Mouse (Mus musculus) T-helper 1 cell (primary cell): ENCODE data around the gene Fxyd1.

Experiments
- in situ Hi-C: fragments of 300-600 bp; cut with MboI, MseI; formaldehyde crosslinking; loops from one replicate; pipeline ENCODE4 v1.15.1; 2025; ENCODE audit warnings: high pct_unique_total_duplicates

Gene Fxyd1

GRCm38 (mm10) chr7:31028609-31029008, 28.4 kb downstream of the Fxyd1 start:
- in situ Hi-C loops: loop anchor here (5.0 kb wide), 1 partner anchor 41 kb away; no protein-coding TSS in a partner anchor

- in situ Hi-C loops: no loop called here
Measured at GRCm38 (mm10) chr7:31017104-31017901, 39.7 kb downstream of the Fxyd1 start.

- in situ Hi-C loops: no loop called here
Measured at GRCm38 (mm10) chr7:31012971-31013370, 44.0 kb downstream of the Fxyd1 start.

GRCm38 (mm10) chr7:31008889-31009288, 48.1 kb downstream of the Fxyd1 start:
- in situ Hi-C loops: no loop called here

- in situ Hi-C loops: no loop called here
Measured at GRCm38 (mm10) chr7:31008175-31008574, 48.8 kb downstream of the Fxyd1 start.

DNA sequence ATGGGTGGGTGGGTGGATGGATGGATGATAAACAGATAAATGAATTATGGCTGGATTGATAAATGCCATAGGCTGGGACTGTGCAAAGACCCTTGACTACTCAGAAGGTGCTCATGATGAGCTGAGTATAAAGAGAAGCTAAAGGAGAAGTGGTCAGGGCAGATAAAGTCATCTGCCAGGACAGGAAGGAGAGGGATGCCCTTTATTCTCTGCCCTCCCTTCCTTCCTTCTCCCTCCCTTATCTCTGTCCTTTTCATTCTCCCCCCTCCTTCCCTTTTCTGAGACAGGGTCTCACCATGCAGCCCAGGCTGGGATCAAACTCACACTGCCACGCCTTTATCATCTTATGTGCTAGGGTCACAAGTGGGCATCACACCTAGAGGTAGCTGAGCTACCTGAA, 49.2 kb downstream of the Fxyd1 start:
- in situ Hi-C loops: no loop called here

GRCm38 (mm10) chr7:31002650-31003049, 54.3 kb downstream of the Fxyd1 start:
- in situ Hi-C loops: no loop called here
